In genomic region chr10:39898874-39899371, GRCm38 (mm10) we compare ENCODE assay signal across 7 mouse cellular contexts. TPM values are rescaled to one million over a fixed set of nuclear protein-coding genes. Genes with fewer than 3 reads are reported as not detected.
DNase-seq lines count a peak whose midpoint lies in the region; ATAC-seq lines count a peak whose summit lies in the region.

Gene Mfsd4b4, minus strand, starts transcription at chr10:39899238.

- no peaks in the 10 kb centered on the region for H3K27me3 ChIP-seq in intestine, embryonic 15.5 days (replicated peaks)
- no peaks in the 10 kb centered on the region for H3K27me3 ChIP-seq in midbrain, embryonic 10.5 days (ENCODE audit: low read depth, poor library complexity, severe bottlenecking)

- DNase-seq in adrenal gland, adult 2 months, result peak; percentile 92
- peak; percentile 79 for DNase-seq in embryo, embryonic 11.5 days (ENCODE audit: low read depth, low spot score)
- DNase-seq in gastrocnemius, postnatal 36 days, result peak; percentile 74 to 77
- peak; percentile 86 to 91 for DNase-seq in left cerebral cortex, postnatal 25 days (ENCODE audit: low spot score in 2 of 2)
- peak; percentile 92 for DNase-seq in midbrain, embryonic 10.5 days (ENCODE audit: low spot score)
- peak; percentile 80 for DNase-seq in right cerebral cortex, postnatal 4 days

- H3K9ac ChIP-seq in intestine, embryonic 15.5 days, result peak within 1 kb of the TSS; percentile 72

- H3K36me3 ChIP-seq in intestine, embryonic 15.5 days, result no peaks in the 10 kb centered on the region
- no peaks in the 10 kb centered on the region for H3K36me3 ChIP-seq in midbrain, embryonic 10.5 days

- WGBS in intestine, embryonic 15.5 days, result under 1% methylated on average over 41 of the region's 41 CpGs
- WGBS in midbrain, embryonic 10.5 days, result 1% methylated on average over 41 of the region's 41 CpGs

- peak within 1 kb of the TSS; percentile 60 for H3K4me3 ChIP-seq in intestine, embryonic 15.5 days (replicated peaks)
- peak within 1 kb of the TSS; percentile 89 for H3K4me3 ChIP-seq in midbrain, embryonic 10.5 days

- peak within 1 kb of the TSS; percentile 72 for H3K4me2 ChIP-seq in intestine, embryonic 15.5 days (replicated peaks)

- H3K9me3 ChIP-seq in intestine, embryonic 15.5 days, result no peaks in the 10 kb centered on the region
- H3K9me3 ChIP-seq in midbrain, embryonic 10.5 days (replicated peaks), result no peaks in the 10 kb centered on the region

- 0 out of 2 replicates have a peak, but pooled peaks cover 5% of the 10 kb centered on the region for H3K4me1 ChIP-seq in intestine, embryonic 15.5 days (replicated peaks)
- peaks cover 19% of the 10 kb centered on the region for H3K4me1 ChIP-seq in midbrain, embryonic 10.5 days

- H3K27ac ChIP-seq in intestine, embryonic 15.5 days, result peak within 1 kb of the TSS; percentile 89
- H3K27ac ChIP-seq in midbrain, embryonic 10.5 days (replicated peaks), result peak within 1 kb of the TSS; percentile 98

- peak; percentile 99 for ATAC-seq in intestine, embryonic 15.5 days

- intact Hi-C loops in gastrocnemius, postnatal 36 days (cut with DNase I), result loop anchor here (5.0 kb wide), 1 partner anchor 63 kb away; the partner anchor contains the start of gene Mfsd4b3
- intact Hi-C loops in left cerebral cortex, postnatal 25 days (cut with DNase I), result no loop called here

RNA-seq across cellular contexts. Expression of gene Mfsd4b4, which starts in this region (rescaled TPM):
- total RNA-seq in adrenal gland, adult 2 months (2021), result 10 to 100 TPM in 1 of 2 experiments, 1 to 10 TPM in 1; 5.0 to 11.5 TPM
- polyA plus RNA-seq in adrenal gland, adult 2 months (2012; rRNA removed), result 2.6 and 2.8 TPM in 2 replicates
- total RNA-seq in gastrocnemius, postnatal 36 days (2021), result 1 to 10 TPM; 1.8 to 2.1 TPM
- 3.3 TPM in 2 replicates for polyA plus RNA-seq in intestine, embryonic 15.5 days (2015; fragmentation: Nextera tagmentation; extraction: Ambion mirVana)
- 1 to 10 TPM; 7.2 to 8.1 TPM for total RNA-seq in left cerebral cortex, postnatal 25 days (2021)
- 4.5 and 4.6 TPM in 2 replicates for polyA plus RNA-seq in midbrain, embryonic 10.5 days (2016; fragmentation: Nextera tagmentation; extraction: Ambion mirVana)

Comparison
In these comparisons a context has a peak if more than half of its experiments do, and no peak if none do; other contexts are left out.
1. Peak in every context shown above with its lines: DNase-seq, ATAC-seq, H3K4me3 ChIP-seq and H3K27ac ChIP-seq.